Mouse (Mus musculus) brain, embryonic 14.5 days (tissue): Measurements from ENCODE around the gene Rnf2.

Experiments
- CTCF ChIP-seq: fragments of 200-500 bp; IDR thresholded peaks from 2 replicates; pipeline ENCODE4 v1.5.1; 2012; ENCODE audit warnings: inconsistent platforms, mild to moderate bottlenecking, moderate library complexity, borderline replicate concordance; ENCODE audit not compliant: insufficient read depth, insufficient read length; ENCODE audit errors: extremely low read depth
- POLR2A ChIP-seq: fragments of 200-500 bp; IDR thresholded peaks from 2 replicates; pipeline ENCODE4 v1.6.1; 2012; ENCODE audit warnings: mild to moderate bottlenecking, inconsistent platforms, borderline replicate concordance; ENCODE audit not compliant: poor library complexity, insufficient read depth, insufficient read length, severe bottlenecking; ENCODE audit errors: extremely low read depth

GRCm38 (mm10) chr1:151517571-151518250 lies 17.0 kb upstream of the Rnf2 start:
- TF ChIP-seq CTCF (no peak), POLR2A (no peak)
